Mouse (Mus musculus) heart, embryonic 12.5 days (tissue): ENCODE measurements around the gene Ctsa. TPM values are rescaled to one million over a fixed set of nuclear protein-coding genes. Genes with fewer than 3 reads are reported as not detected.
"Not testable (repeated sequence)": the region's sequence is repeated elsewhere in the genome, so short reads cannot be mapped to it uniquely, and the experiment has no call there.

Experiments
- ATAC-seq: fragments of 200-750 bp; cut with Nextera tagmentation; 2 replicates; pipeline ENCODE4 v1.8.0; 2017; ENCODE audit warnings: moderate TSS enrichment, moderate library complexity; ENCODE audit not compliant: insufficient number of reproducible peaks, low FRiP score
- H3K27ac ChIP-seq: fragments of 300-500 bp; sonication (generic); 2 replicates; pipeline ENCODE4 v1.5.1; 2016; ENCODE audit warnings: mild to moderate bottlenecking, moderate library complexity; ENCODE audit not compliant: poor library complexity, severe bottlenecking
- H3K27me3 ChIP-seq: fragments of 300-500 bp; sonication (generic); replicated peaks from 2 replicates; pipeline ENCODE4 v1.6.1; 2016; ENCODE audit warnings: mild to moderate bottlenecking, moderate library complexity
- H3K36me3 ChIP-seq: fragments of 300-500 bp; sonication (generic); 2 replicates; pipeline ENCODE4 v1.6.1; 2016; ENCODE audit warnings: mild to moderate bottlenecking, moderate library complexity
- H3K4me1 ChIP-seq: fragments of 300-500 bp; sonication (generic); replicated peaks from 2 replicates; pipeline ENCODE4 v1.6.1; 2016; ENCODE audit warnings: mild to moderate bottlenecking
- H3K4me2 ChIP-seq: fragments of 300-500 bp; sonication (generic); 2 replicates; pipeline ENCODE4 v1.6.1; 2016; ENCODE audit warnings: mild to moderate bottlenecking, moderate library complexity
- H3K4me3 ChIP-seq: fragments of 300-500 bp; sonication (generic); 2 replicates; pipeline ENCODE4 v1.5.1; 2016; ENCODE audit warnings: mild to moderate bottlenecking
- H3K9ac ChIP-seq: fragments of 300-500 bp; sonication (generic); 2 replicates; pipeline ENCODE4 v1.6.1; 2016; ENCODE audit warnings: mild to moderate bottlenecking, moderate library complexity
- H3K9me3 ChIP-seq: fragments of 300-500 bp; sonication (generic); replicated peaks from 2 replicates; pipeline ENCODE4 v1.6.1; 2016; ENCODE audit warnings: mild to moderate bottlenecking, moderate library complexity
- WGBS: fragments of 180-500 bp; shearing (Covaris S2); methylation state at CpG from one replicate; pipeline ENCODE4 v1.1.7; 2016; 5-methylcytosine and 5-hydroxymethylcytosine counted together
- polyA plus RNA-seq: library from polyadenylated mRNA; unstranded; fragments of >200 nt; fragmentation: Nextera tagmentation; extraction: Ambion mirVana; gene quantifications from 2 replicates; pipeline ENCODE4 v1.2.1, GENCODE M21; 2016

The Ctsa gene
- polyA plus RNA-seq, 1 experiment from 2014 or later, result 169 TPM

DNA sequence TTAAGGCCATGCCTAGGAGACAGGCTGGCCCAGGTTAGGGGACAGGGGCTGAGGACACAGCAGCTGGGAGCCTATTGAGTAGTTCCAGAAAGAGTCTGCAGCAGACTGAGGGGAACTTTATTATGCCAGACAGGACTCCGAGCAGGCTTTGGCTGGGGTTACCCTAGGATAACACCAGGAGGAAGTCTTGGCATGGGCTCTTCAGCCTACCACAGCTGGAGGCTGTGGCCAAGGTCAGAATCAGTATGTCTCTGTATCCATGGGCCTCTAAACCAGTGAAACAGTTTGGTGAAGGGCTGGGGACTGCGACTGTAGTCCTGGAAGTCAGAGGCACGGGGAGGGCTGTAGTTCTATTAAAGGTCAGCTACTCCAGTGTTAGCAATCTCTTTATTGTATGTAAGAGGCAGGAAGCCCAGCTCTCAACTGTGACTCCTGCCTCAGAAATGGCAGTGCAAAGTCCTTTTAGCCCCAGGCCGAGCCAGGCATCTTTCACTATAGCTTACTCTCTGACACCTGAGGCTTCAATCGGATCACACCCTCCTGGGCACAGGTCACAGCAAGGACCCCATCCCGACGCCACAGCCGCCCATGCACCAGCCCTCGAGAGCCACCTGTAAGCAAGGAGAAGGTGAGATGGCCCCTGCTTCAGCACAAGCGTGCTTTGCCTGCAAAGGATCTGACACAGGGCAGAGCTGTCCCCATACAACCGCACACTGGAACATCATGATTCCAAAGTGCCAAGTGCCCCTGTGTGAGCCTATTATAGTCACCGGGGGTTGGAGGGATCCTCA is 40.1 kb upstream of the Ctsa start:
- H3K9ac ChIP-seq, result peak overlapping the region; percentile 48; the same call in 1 of the 2 replicates
- no peak for ATAC-seq
- H3K4me1 ChIP-seq, result peaks cover 25% of the 10 kb centered on the region
- H3K36me3 ChIP-seq, result peaks cover 76% of the 10 kb centered on the region
- H3K9me3 ChIP-seq, result no peaks in the 10 kb centered on the region
- H3K27me3 ChIP-seq, result no peaks in the 10 kb centered on the region
- 83% methylated on average over 12 of the region's 12 CpGs for WGBS
- no peak overlapping the region for H3K4me2 ChIP-seq
- H3K27ac ChIP-seq, result peak overlapping the region; percentile 68
- no peak overlapping the region for H3K4me3 ChIP-seq

DNA sequence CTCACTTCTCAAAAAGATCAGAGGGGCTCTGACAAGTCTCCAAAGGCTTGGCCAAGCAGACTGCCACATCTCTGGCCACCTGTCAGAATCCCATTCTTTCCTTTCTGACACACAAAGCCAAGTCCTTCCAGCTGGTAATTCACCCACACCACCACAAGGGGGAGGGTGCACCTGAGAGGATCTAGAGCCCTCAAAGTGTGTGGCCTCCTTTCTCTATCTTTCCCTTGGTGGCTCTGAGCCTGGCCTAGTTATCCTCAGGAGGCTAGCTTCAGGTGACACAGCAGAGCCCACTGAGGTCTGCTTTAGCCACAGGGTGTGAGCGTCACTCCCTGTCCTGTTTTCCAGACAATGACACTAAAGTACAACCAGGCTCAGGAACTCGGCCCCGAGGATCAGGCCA is 39.4 kb upstream of the Ctsa start:
- peak overlapping the region; percentile 48 for H3K9ac ChIP-seq
- peaks cover 21% of the 10 kb centered on the region for H3K4me1 ChIP-seq
- WGBS, result 45% methylated on average over 3 of the region's 3 CpGs
- H3K4me3 ChIP-seq, result no peak overlapping the region
- H3K36me3 ChIP-seq, result peaks cover 79% of the 10 kb centered on the region
- peak overlapping the region; percentile 68 for H3K27ac ChIP-seq
- no peaks in the 10 kb centered on the region for H3K9me3 ChIP-seq
- H3K4me2 ChIP-seq, result no peak overlapping the region
- 0 out of 2 replicates have a peak, but pooled peaks have one; percentile 20 for ATAC-seq
- no peaks in the 10 kb centered on the region for H3K27me3 ChIP-seq

DNA sequence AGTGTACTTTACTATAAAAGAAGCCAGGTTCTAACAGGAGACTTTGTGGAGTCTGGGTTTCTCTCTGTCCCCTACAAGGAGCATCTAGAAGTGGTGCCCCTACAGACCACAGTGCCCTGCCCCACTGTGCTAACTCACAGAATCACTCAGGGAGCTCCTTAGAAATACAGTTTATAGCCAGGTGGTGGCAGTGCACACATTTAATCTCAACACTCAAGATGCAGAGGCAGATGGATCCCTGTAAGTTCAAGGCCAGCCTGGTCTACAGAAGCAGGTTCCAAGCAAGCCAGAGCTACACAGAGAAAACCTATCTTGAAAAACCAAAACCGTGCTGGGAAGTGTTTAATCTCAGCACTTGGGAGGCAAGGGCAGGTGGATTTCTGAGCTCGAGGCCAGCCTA is 38.9 kb upstream of the Ctsa start:
- H3K36me3 ChIP-seq, result peaks cover 80% of the 10 kb centered on the region
- peak overlapping the region; percentile 48; the same call in 1 of the 2 replicates for H3K9ac ChIP-seq

GRCm38 (mm10) chr2:164794293-164794692 is 38.4 kb upstream of the Ctsa start:
- Histone ChIP-seq H3K9ac (no peak overlapping the region), H3K36me3 (peaks cover 81% of the 10 kb centered on the region), H3K27me3 (no peaks in the 10 kb centered on the region), H3K4me1 (peaks cover 12% of the 10 kb centered on the region), H3K27ac (no peak overlapping the region), H3K4me2 (no peak overlapping the region), H3K9me3 (no peaks in the 10 kb centered on the region), H3K4me3 (no peak overlapping the region)
- WGBS, result 36% methylated on average over 5 of the region's 5 CpGs
- ATAC-seq, result peak; percentile 58; the same call in 1 of the 2 replicates

More for the DNA sequence above, 38.9 kb upstream of the Ctsa start:
- Histone ChIP-seq H3K27ac (peak overlapping the region; percentile 68), H3K4me3 (no peak overlapping the region), H3K9me3 (no peaks in the 10 kb centered on the region), H3K27me3 (no peaks in the 10 kb centered on the region), H3K4me2 (no peak overlapping the region), H3K4me1 (peaks cover 15% of the 10 kb centered on the region)
- ATAC-seq, result no peak
- WGBS, result 87% methylated on average over 2 of the region's 2 CpGs

- WGBS, result 76% methylated on average over 4 of the region's 4 CpGs
- H3K9me3 ChIP-seq, result no peaks in the 10 kb centered on the region
- no peak for ATAC-seq
- H3K27me3 ChIP-seq, result no peaks in the 10 kb centered on the region
- H3K27ac ChIP-seq, result no peak overlapping the region
- peaks cover 82% of the 10 kb centered on the region for H3K36me3 ChIP-seq
- H3K4me1 ChIP-seq, result peaks cover 12% of the 10 kb centered on the region
- no peak overlapping the region for H3K4me2 ChIP-seq
- no peak overlapping the region for H3K9ac ChIP-seq
- H3K4me3 ChIP-seq, result no peak overlapping the region
Measured at GRCm38 (mm10) chr2:164795868-164796267, 36.8 kb upstream of the Ctsa start.

DNA sequence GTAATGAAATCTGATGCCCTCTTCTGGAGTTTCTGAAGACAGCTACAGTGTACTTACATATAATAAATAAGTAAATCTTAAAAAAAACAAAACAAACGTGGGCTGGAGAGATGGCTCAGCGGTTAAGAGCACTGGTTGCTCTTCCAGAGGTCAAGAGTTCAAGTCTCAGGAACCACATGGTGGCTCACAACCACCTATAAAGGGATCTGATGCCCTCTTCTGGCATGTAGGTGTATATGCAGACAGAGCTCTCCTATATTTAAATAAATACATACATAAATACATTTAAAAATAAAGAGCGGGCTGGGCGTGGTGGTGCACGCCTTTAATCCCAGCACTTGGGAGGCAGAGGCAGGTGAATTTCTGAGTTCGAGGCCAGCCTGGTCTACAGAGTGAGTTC is 34.1 kb upstream of the Ctsa start:
- H3K27ac ChIP-seq, H3K27me3 ChIP-seq, H3K9ac ChIP-seq, ATAC-seq, H3K4me3 ChIP-seq, H3K9me3 ChIP-seq, H3K4me2 ChIP-seq: not testable (repeated sequence)
- WGBS, result 75% methylated on average over 6 of the region's 6 CpGs
- peaks cover 11% of the 10 kb centered on the region for H3K4me1 ChIP-seq
- H3K36me3 ChIP-seq, result peaks cover 75% of the 10 kb centered on the region

- no peak overlapping the region for H3K27ac ChIP-seq
- no peaks in the 10 kb centered on the region for H3K9me3 ChIP-seq
- peaks cover 15% of the 10 kb centered on the region for H3K4me1 ChIP-seq
- no peak overlapping the region for H3K4me2 ChIP-seq
- ATAC-seq, result no peak
- 90% methylated on average over 13 of the region's 13 CpGs for WGBS
- H3K27me3 ChIP-seq, result no peaks in the 10 kb centered on the region
- H3K4me3 ChIP-seq, result no peak overlapping the region
- peaks cover 66% of the 10 kb centered on the region for H3K36me3 ChIP-seq
- H3K9ac ChIP-seq, result no peak overlapping the region
Measured at GRCm38 (mm10) chr2:164800252-164801004, 32.2 kb upstream of the Ctsa start.

DNA sequence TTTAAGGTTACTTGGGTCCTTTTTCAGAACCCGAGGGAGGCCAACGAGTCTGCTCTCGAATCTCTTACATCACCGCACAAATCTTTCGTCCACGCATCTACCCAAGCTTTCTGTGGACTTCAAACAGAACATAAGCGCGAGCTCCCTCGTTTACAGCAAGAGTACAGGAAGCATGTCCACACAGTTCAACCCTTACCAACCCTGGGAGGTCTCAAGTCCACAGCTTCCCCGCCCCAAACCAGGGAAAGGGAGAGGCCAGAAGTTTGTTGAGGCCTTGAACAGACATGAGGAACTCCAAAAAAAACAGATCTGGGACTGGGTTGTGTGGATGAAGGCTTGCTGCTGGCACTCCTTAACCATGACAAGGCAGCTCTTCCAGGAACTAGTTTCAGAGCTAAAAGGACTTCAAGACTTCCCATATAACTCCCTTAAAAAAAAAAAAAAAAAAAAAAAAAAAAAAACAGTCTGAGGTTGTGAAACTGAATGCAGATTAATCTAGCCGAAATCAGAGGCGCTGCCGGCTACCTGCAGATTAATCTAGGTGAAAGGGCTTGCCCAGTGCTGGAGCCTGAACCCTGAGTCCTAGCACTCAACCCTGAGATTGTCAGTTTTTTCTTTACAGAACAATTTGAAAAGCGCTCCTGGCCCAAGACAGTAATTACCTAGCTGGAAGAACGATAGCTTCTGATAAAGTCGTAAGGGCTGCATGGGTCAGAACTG is 29.3 kb upstream of the Ctsa start:
- no peaks in the 10 kb centered on the region for H3K9me3 ChIP-seq
- peak overlapping the region; percentile 85 for H3K4me3 ChIP-seq
- H3K9ac ChIP-seq, result peak overlapping the region; percentile 88
- no peaks in the 10 kb centered on the region for H3K27me3 ChIP-seq
- H3K4me2 ChIP-seq, result peak overlapping the region; percentile 88
- WGBS, result 91% methylated on average over 16 of the region's 16 CpGs
- peaks cover 21% of the 10 kb centered on the region for H3K4me1 ChIP-seq
- H3K27ac ChIP-seq, result no peak overlapping the region
- peaks cover 42% of the 10 kb centered on the region for H3K36me3 ChIP-seq
- ATAC-seq, result no peak

DNA sequence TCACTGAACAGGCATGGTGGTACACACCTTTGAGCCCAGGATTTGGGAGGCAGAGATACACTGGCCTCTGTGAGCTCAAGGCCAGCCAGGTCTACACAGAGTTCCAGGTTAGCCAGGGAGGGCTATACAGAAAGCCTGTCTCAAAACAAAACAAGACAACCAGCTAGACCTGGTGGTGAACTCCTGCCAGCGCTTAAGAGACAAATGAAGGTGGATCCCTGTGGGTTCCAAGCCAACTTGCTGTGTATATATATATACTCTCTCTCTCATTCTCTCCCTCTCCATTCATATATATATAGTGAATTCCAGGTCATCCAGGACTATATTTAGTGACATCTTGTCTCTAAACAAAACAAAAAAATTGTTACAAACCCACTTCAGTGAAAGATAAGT is 28.8 kb upstream of the Ctsa start:
- peak overlapping the region; percentile 85 for H3K4me3 ChIP-seq
- H3K9ac ChIP-seq, result peak overlapping the region; percentile 88
- no peak overlapping the region for H3K27ac ChIP-seq
- H3K4me2 ChIP-seq, result peak overlapping the region; percentile 88
- H3K9me3 ChIP-seq, result no peaks in the 10 kb centered on the region
- WGBS, result 57% methylated on average over 1 of the region's 1 CpGs
- ATAC-seq, result no peak
- peaks cover 42% of the 10 kb centered on the region for H3K36me3 ChIP-seq
- H3K27me3 ChIP-seq, result no peaks in the 10 kb centered on the region
- H3K4me1 ChIP-seq, result peaks cover 21% of the 10 kb centered on the region

DNA sequence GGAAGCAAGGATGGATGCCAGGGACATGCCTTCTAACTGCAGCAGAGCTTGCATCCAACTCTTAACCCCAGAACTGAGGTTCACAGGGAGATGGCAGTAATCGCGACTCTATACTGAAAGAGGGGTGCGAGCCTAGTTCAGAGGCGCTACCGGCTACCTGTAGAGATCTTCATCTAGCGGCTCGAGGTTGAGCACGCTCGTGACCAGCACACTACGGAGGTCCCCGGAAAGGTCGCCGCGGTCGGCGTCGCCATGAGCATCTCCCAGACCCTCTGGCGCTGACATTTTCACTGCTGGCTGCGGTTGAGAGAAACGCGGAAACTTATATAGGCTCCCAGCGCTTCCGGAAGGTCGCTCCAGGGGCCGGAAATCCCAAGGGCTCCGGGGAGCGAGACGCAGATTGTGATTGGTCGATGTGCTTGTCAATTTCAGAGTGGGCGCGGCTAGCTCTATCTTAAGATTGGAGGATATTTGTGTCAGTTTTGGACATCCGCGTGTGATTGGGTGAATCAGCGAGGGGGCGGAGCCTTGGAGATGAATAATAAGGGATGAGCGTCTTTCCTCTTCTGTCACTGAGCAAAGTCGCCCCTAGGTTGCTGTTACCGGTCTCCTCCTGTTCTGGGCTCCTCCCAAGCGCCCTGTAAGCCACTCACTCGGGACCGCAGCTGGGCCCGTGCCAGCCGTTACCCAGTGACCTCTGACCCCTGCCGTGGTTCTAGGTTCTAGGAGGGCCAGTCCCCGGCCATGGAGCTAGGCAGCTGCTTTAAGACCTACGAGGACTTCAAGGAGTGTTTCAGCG is 27.9 kb upstream of the Ctsa start, which contains the start of the genes Acot8 and Zswim3:
Gene Acot8 (minus strand): TSS at position 350 of the 799 bp plus-strand sequence.
Gene Zswim3 (plus strand): TSS at position 566 of the 799 bp plus-strand sequence.
- Histone ChIP-seq H3K4me1 (peaks cover 21% of the 10 kb centered on the region), H3K9ac (peak within 1 kb of the TSS; percentile 88), H3K27me3 (no peaks in the 10 kb centered on the region), H3K4me2 (peak within 1 kb of the TSS; percentile 89), H3K4me3 (peak within 1 kb of the TSS; percentile 85), H3K27ac (peak within 1 kb of the TSS; percentile 82), H3K36me3 (peaks cover 40% of the 10 kb centered on the region), H3K9me3 (no peaks in the 10 kb centered on the region)
- ATAC-seq, result peak; percentile 97
- whole genome bisulfite sequencing, result under 1% methylated on average over 47 of the region's 47 CpGs
